Mouse (Mus musculus) layer of hippocampus, adult 2 months (tissue): ENCODE measurements at regions not wholly inside any gene's neighbourhood (a gene's known extent, or its start where the extent isn't known, plus 50 kb on each side); places are given as distances from the start of the nearest gene placed in this dataset.

Experiments used
- DNase-seq, 2 experiments: peaks; one replicate each; pipeline ENCODE4 v3.0.0; 2022; ENCODE audit warnings: low spot score in 2 of 2
- H3K27ac ChIP-seq: fragments of 200-600 bp; 2 replicates; pipeline ENCODE4 v1.8.1; 2022
- H3K4me3 ChIP-seq: fragments of 200-600 bp; 2 replicates; pipeline ENCODE4 v1.8.1; 2022; ENCODE audit warnings: mild to moderate bottlenecking
- CTCF ChIP-seq: fragments of 200-600 bp; conservative IDR thresholded peaks from 2 replicates; pipeline ENCODE4 v1.8.1; 2022; ENCODE audit warnings: antibody characterized with exemption, mild to moderate bottlenecking, moderate library complexity

DNA sequence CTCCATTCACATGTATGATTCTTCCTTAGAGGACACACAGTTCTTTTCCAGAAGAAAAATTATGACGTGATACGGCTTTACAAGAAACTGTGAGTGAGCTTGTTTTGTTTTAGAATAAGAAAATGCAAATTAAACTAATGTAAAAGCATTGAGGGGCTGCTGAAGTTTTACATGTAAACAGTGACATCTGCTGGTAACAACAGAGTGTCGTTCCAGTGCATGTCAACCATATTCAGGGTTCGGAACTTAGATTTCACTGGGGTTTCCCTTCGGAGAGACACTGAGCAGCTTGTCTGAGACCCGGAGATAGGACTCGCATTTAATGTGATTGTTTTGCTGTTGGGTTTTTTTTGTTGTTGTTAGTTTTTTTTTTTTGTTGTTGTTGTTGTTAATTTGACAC is 148.4 kb upstream of the Ube3a start:
- peak; percentile 34 to 44 for DNase-seq
- no peak overlapping the region for H3K27ac ChIP-seq
- peak; percentile 84 for TF ChIP-seq CTCF
- H3K4me3 ChIP-seq: no peak overlapping the region
